Mouse (Mus musculus) small intestine, adult 2 months (tissue): Measurements from ENCODE around the gene 2510039O18Rik. TPM values are rescaled to one million over a fixed set of nuclear protein-coding genes. Genes with fewer than 3 reads are reported as not detected.

Source experiments
- H3K27ac ChIP-seq: fragments of 200-500 bp; 2 replicates; pipeline ENCODE4 v1.5.1; 2012; ENCODE audit warnings: low read depth, low read length, control low read depth, inconsistent platforms; ENCODE audit not compliant: insufficient read depth
- H3K27me3 ChIP-seq: fragments of 200-500 bp; 2 replicates; pipeline ENCODE4 v1.6.1; 2012; ENCODE audit warnings: mild to moderate bottlenecking, moderate library complexity, low read length, inconsistent platforms; ENCODE audit not compliant: control insufficient read depth, insufficient read depth
- H3K36me3 ChIP-seq: fragments of 200-500 bp; 2 replicates; pipeline ENCODE4 v1.6.1; 2012; ENCODE audit warnings: mild to moderate bottlenecking, low read length, control low read depth, inconsistent platforms; ENCODE audit not compliant: control insufficient read depth, insufficient read depth
- H3K4me1 ChIP-seq: fragments of 200-500 bp; 2 replicates; pipeline ENCODE4 v1.6.1; 2012; ENCODE audit warnings: low read length, inconsistent platforms, mixed read lengths; ENCODE audit not compliant: control insufficient read depth, insufficient read depth, insufficient read length
- H3K4me3 ChIP-seq: fragments of 200-500 bp; 2 replicates; pipeline ENCODE4 v1.5.1; 2012; ENCODE audit warnings: low read depth, mild to moderate bottlenecking, control low read depth, inconsistent platforms, low read length, moderate library complexity
- CTCF ChIP-seq: fragments of 200-500 bp; IDR thresholded peaks from 2 replicates; pipeline ENCODE4 v1.5.1; 2012; ENCODE audit warnings: low read depth, mild to moderate bottlenecking, control low read depth, inconsistent platforms, low read length, moderate library complexity, mixed read lengths; ENCODE audit not compliant: insufficient replicate concordance, insufficient read length; ENCODE audit errors: extremely low read depth
- POLR2A ChIP-seq: fragments of 200-500 bp; IDR thresholded peaks from 2 replicates; pipeline ENCODE4 v1.6.1; 2012; ENCODE audit warnings: low read depth, mild to moderate bottlenecking, control low read depth, inconsistent platforms, low read length, moderate library complexity
- WGBS: fragments of 180-500 bp; shearing (Covaris S2); methylation state at CpG from one replicate; pipeline ENCODE4 v1.1.7; 2018; 5-methylcytosine and 5-hydroxymethylcytosine counted together
- polyA plus RNA-seq: library from polyadenylated mRNA; depleted of rRNA; stranded (reverse); fragments of >200 nt; gene quantifications from 2 replicates; pipeline ENCODE4 v1.2.3, GENCODE M21; 2012

The 2510039O18Rik gene
- polyA plus RNA-seq, 1 experiment, result 209 TPM

- Histone ChIP-seq H3K36me3 (peaks cover 53% of the 10 kb centered on the region), H3K4me1 (peaks cover 18% of the 10 kb centered on the region), H3K27ac (no peak overlapping the region), H3K27me3 (no peaks in the 10 kb centered on the region), H3K4me3 (no peak overlapping the region)
- TF ChIP-seq CTCF (no peak), POLR2A (no peak)
- WGBS, result 18% methylated on average over 2 of the region's 2 CpGs
These were observed 6.8 kb downstream of the 2510039O18Rik start for GRCm38 (mm10) chr4:147947511-147947910.

GRCm38 (mm10) chr4:147953590-147953989 is 12.9 kb downstream of the 2510039O18Rik start:
- Histone ChIP-seq H3K4me3 (no peak overlapping the region), H3K27ac (no peak overlapping the region), H3K27me3 (no peaks in the 10 kb centered on the region), H3K36me3 (peaks cover 11% of the 10 kb centered on the region), H3K4me1 (no peaks in the 10 kb centered on the region)
- TF ChIP-seq CTCF (peak; percentile 46; the same call in 1 of the 2 replicates), POLR2A (no peak)
- WGBS, result 15% methylated on average over 4 of the region's 4 CpGs

GRCm38 (mm10) chr4:147957141-147957540 is 16.4 kb downstream of the 2510039O18Rik start:
- WGBS, result 39% methylated on average over 11 of the region's 11 CpGs
- Histone ChIP-seq H3K36me3 (peaks cover under 1% of the 10 kb centered on the region), H3K4me1 (no peaks in the 10 kb centered on the region), H3K27ac (no peak overlapping the region), H3K27me3 (no peaks in the 10 kb centered on the region), H3K4me3 (no peak overlapping the region)
- TF ChIP-seq CTCF (no peak), POLR2A (no peak)

GRCm38 (mm10) chr4:147959881-147960831 is 19.5 kb downstream of the 2510039O18Rik start:
- H3K4me3 ChIP-seq, result no peak overlapping the region
- H3K4me1 ChIP-seq, result no peaks in the 10 kb centered on the region
- H3K27ac ChIP-seq, result no peak overlapping the region
- no peaks in the 10 kb centered on the region for H3K36me3 ChIP-seq
- no peaks in the 10 kb centered on the region for H3K27me3 ChIP-seq
- WGBS, result 28% methylated on average over 6 of the region's 6 CpGs
- TF ChIP-seq POLR2A, result no peak
- TF ChIP-seq CTCF, result peak; percentile 65; the same call in 1 of the 2 replicates

GRCm38 (mm10) chr4:147962781-147963180 is 22.1 kb downstream of the 2510039O18Rik start:
- Histone ChIP-seq H3K27me3 (no peaks in the 10 kb centered on the region; the same call in 1 of the 2 replicates), H3K36me3 (no peaks in the 10 kb centered on the region), H3K4me1 (no peaks in the 10 kb centered on the region), H3K27ac (no peak overlapping the region), H3K4me3 (no peak overlapping the region)
- 47% methylated on average over 6 of the region's 6 CpGs for WGBS
- TF ChIP-seq POLR2A (no peak), CTCF (no peak)

- TF ChIP-seq CTCF, result no peak
- no peak for TF ChIP-seq POLR2A
- H3K27ac ChIP-seq, result no peak overlapping the region
- no peaks in the 10 kb centered on the region for H3K4me1 ChIP-seq
- 84% methylated on average over 15 of the region's 15 CpGs for WGBS
- no peak overlapping the region for H3K4me3 ChIP-seq
- H3K36me3 ChIP-seq, result no peaks in the 10 kb centered on the region
- no peaks in the 10 kb centered on the region; the same call in 1 of the 2 replicates for H3K27me3 ChIP-seq
These were observed 22.9 kb downstream of the 2510039O18Rik start for GRCm38 (mm10) chr4:147963623-147964022.

GRCm38 (mm10) chr4:147965712-147966111 is 25.0 kb downstream of the 2510039O18Rik start:
- no peak for TF ChIP-seq CTCF
- TF ChIP-seq POLR2A, result no peak
- WGBS, result 54% methylated on average over 7 of the region's 7 CpGs
- Histone ChIP-seq H3K27me3 (no peaks in the 10 kb centered on the region; the same call in 1 of the 2 replicates), H3K27ac (no peak overlapping the region), H3K4me3 (no peak overlapping the region), H3K36me3 (no peaks in the 10 kb centered on the region), H3K4me1 (no peaks in the 10 kb centered on the region)
